8 mouse cellular contexts compared by ENCODE assay signal in genomic region chr7:119861335-119862091, GRCm38 (mm10). TPM values are rescaled to one million over a fixed set of nuclear protein-coding genes. Genes with fewer than 3 reads are reported as not detected.
DNase-seq lines count a peak whose midpoint lies in the region; ATAC-seq and TF ChIP-seq lines count a peak whose summit lies in the region.

No protein-coding gene starts in this region.

- 0 out of 2 replicates have a peak overlapping the region, but pooled peaks have one; percentile 11 for H3K4me2 ChIP-seq in heart, embryonic 15.5 days
- no peak overlapping the region for H3K4me2 ChIP-seq in lung, embryonic 16.5 days (ENCODE audit: low read depth, low read length)

- peaks cover 54% of the 10 kb centered on the region for H3K36me3 ChIP-seq in E14TG2a.4 (ENCODE audit: insufficient read depth, low read length)
- peaks cover 6% of the 10 kb centered on the region; the same call in 1 of the 2 replicates for H3K36me3 ChIP-seq in heart, embryonic 15.5 days
- 0 out of 2 replicates have a peak, but pooled peaks cover 3% of the 10 kb centered on the region for H3K36me3 ChIP-seq in lung, embryonic 16.5 days (ENCODE audit: control insufficient read depth, insufficient read depth, low read length)

- peak; percentile 76 for DNase-seq in fibroblast of lung, adult 2 months (ENCODE audit: low read depth)
- peak; percentile 72 to 87 for DNase-seq in kidney, postnatal 25 days
- peak; percentile 85 for DNase-seq in retina, adult 2 months (ENCODE audit: low read depth, low spot score)
- peak; percentile 47 for DNase-seq in urinary bladder, postnatal 25 days (ENCODE audit: low spot score)

- ATAC-seq in heart, embryonic 15.5 days (replicated peaks; ENCODE audit: insufficient number of reproducible peaks, insufficient read depth, low FRiP score, low read depth): peak; percentile 75
- peak; percentile 83 for ATAC-seq in lung, embryonic 16.5 days (ENCODE audit: low read depth)

- H3K9ac ChIP-seq in heart, embryonic 15.5 days: no peak overlapping the region
- H3K9ac ChIP-seq in lung, embryonic 16.5 days (ENCODE audit: low read length): peak overlapping the region; percentile 25

- no peak for TF ChIP-seq POLR2A in bone marrow macrophage, adult 2 months (IDR thresholded peaks at IDR 0.05; ENCODE audit: borderline replicate concordance, low read depth, low read length)

- peak overlapping the region; percentile 61 for H3K4me3 ChIP-seq in E14TG2a.4 (replicated peaks; ENCODE audit: low read length)
- H3K4me3 ChIP-seq in bone marrow macrophage, adult 2 months (ENCODE audit: insufficient read depth, low read length): no peak overlapping the region
- H3K4me3 ChIP-seq in heart, embryonic 15.5 days: no peak overlapping the region
- H3K4me3 ChIP-seq in lung, embryonic 16.5 days (ENCODE audit: low read length): no peak overlapping the region

- TF ChIP-seq CTCF in E14TG2a.4 (conservative IDR thresholded peaks at IDR 0.05; ENCODE audit: low read length): no peak
- no peak for TF ChIP-seq CTCF in bone marrow macrophage, adult 2 months (IDR thresholded peaks at IDR 0.05; ENCODE audit: low read depth, low read length)

- peak overlapping the region; percentile 86 for H3K27ac ChIP-seq in bone marrow macrophage, adult 2 months (ENCODE audit: insufficient read depth, low read depth, low read length)
- H3K27ac ChIP-seq in heart, embryonic 15.5 days: peak overlapping the region; percentile 54
- H3K27ac ChIP-seq in lung, embryonic 16.5 days (ENCODE audit: low read length): peak overlapping the region; percentile 68

- H3K9me3 ChIP-seq in E14TG2a.4 (ENCODE audit: low read length): no peaks in the 10 kb centered on the region
- H3K9me3 ChIP-seq in heart, embryonic 15.5 days (replicated peaks): no peaks in the 10 kb centered on the region
- no peaks in the 10 kb centered on the region for H3K9me3 ChIP-seq in lung, embryonic 16.5 days (ENCODE audit: control insufficient read depth, low read length)

- peaks cover 93% of the 10 kb centered on the region for H3K4me1 ChIP-seq in E14TG2a.4 (replicated peaks; ENCODE audit: low read depth, low read length)
- peaks cover 26% of the 10 kb centered on the region for H3K4me1 ChIP-seq in bone marrow macrophage, adult 2 months (ENCODE audit: control insufficient read depth, insufficient read depth, low read length)
- H3K4me1 ChIP-seq in heart, embryonic 15.5 days (replicated peaks): peaks cover 14% of the 10 kb centered on the region
- H3K4me1 ChIP-seq in lung, embryonic 16.5 days (replicated peaks; ENCODE audit: control insufficient read depth, insufficient read depth, low read length): peaks cover 5% of the 10 kb centered on the region

- no peaks in the 10 kb centered on the region for H3K27me3 ChIP-seq in E14TG2a.4 (ENCODE audit: insufficient read depth, low read length)
- H3K27me3 ChIP-seq in heart, embryonic 15.5 days: no peaks in the 10 kb centered on the region
- H3K27me3 ChIP-seq in lung, embryonic 16.5 days (ENCODE audit: control insufficient read depth, insufficient read depth, low read depth, low read length): no peaks in the 10 kb centered on the region

- 42% methylated on average over 6 of the region's 6 CpGs for WGBS in heart, embryonic 15.5 days
- 34% methylated on average over 6 of the region's 6 CpGs for WGBS in lung, embryonic 16.5 days

RNA-seq across cellular contexts. Expression of gene Lyrm1, which starts 34.1 kb away (rescaled TPM):
- polyA plus RNA-seq in bone marrow macrophage, adult 2 months (2012; ENCODE audit: insufficient read depth, insufficient read length, missing spikeins): 6.4 and 7.1 TPM in 2 replicates
- polyA plus RNA-seq in heart, embryonic 15.5 days (2015; fragmentation: Nextera tagmentation; extraction: Ambion mirVana): 7.6 and 8.9 TPM in 2 replicates
- polyA plus RNA-seq in lung, embryonic 16.5 days (2015; fragmentation: Nextera tagmentation; extraction: Ambion mirVana): 5.8 and 6.6 TPM in 2 replicates

RNA-seq across cellular contexts. Expression of gene Dcun1d3, which starts 34.6 kb away (rescaled TPM):
- 7.8 and 13.0 TPM in 2 replicates for polyA plus RNA-seq in bone marrow macrophage, adult 2 months (2012; ENCODE audit: insufficient read depth, insufficient read length, missing spikeins)
- polyA plus RNA-seq in heart, embryonic 15.5 days (2015; fragmentation: Nextera tagmentation; extraction: Ambion mirVana): 6.8 and 7.4 TPM in 2 replicates
- polyA plus RNA-seq in lung, embryonic 16.5 days (2015; fragmentation: Nextera tagmentation; extraction: Ambion mirVana): 9.7 and 10.0 TPM in 2 replicates
